Mouse (Mus musculus): Measurements from ENCODE around the gene Fgd6.

DNA sequence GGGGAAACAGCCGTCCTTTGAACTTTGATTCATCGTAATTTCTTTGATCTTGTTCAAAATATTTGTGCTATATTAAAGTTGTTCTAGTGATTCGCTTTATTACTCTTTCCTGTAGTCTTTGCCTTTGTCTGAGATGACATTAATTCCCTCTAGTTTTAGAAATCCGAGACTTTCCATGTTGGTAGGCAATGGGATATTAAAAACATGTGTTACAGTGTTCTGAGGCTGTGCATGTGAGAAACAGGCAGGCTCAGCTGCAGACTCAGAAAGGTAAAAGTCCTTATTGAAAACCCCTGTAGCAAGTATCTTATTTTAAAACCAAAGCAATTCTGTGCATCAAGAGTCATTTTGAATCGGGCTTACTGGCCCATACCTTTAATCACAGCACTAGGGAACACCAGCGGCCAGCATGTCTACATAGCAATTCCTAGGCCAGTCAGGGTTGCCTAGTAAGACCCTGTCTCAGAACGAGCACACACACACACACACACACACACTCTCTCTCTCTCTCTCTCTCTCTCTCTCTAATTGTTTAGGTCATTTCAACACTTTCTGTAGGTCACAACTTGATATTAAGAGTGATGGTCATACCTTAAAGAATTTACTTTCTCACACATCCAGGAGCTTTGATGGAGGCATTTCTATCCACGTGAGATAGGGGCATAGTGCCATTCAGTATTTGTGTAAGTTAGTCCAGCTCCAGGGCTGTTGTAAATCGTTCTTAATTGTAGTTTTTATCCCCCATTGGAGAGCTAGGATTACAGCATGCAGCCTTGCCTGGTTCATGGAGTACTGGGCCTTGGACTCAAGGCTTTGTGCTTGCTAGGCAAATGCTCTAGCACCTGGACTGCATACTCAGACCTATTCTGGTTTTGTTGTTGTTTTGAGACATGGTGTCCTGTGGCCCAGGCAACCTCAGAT lies 75.3 kb downstream of the Fgd6 start:
- TF ChIP-seq CTCF (IDR thresholded peaks at IDR 0.05; ENCODE audit: insufficient read depth, low read depth, low read length), result no peak
- TF ChIP-seq POLR2A (IDR thresholded peaks at IDR 0.05; ENCODE audit: insufficient read depth, low read depth, low read length), result no peak
